Mouse (Mus musculus) embryo, embryonic 10 days (tissue): ENCODE measurements around the gene Defb20.
"Not testable (repeated sequence)": the region's sequence is repeated elsewhere in the genome, so short reads cannot be mapped to it uniquely, and the experiment has no call there.

Source experiments
- DNase-seq: peaks from one replicate; pipeline ENCODE4 v3.0.0-alpha.2; 2015; ENCODE audit warnings: low spot score

Gene Defb20

GRCm38 (mm10) chr2:152476763-152477162, at the start of gene Defb20:
Gene Defb20 (plus strand): TSS chr2:152477063.
- no peak for DNase-seq

- DNase-seq, result peak; percentile 60
Measured at GRCm38 (mm10) chr2:152427493-152427892, 49.4 kb upstream of the Defb20 start.

GRCm38 (mm10) chr2:152428481-152428880, 48.4 kb upstream of the Defb20 start:
- not testable (repeated sequence) for DNase-seq

- no peak for DNase-seq
Measured at GRCm38 (mm10) chr2:152436405-152436901, 40.4 kb upstream of the Defb20 start.

- DNase-seq, result peak; percentile 84
Measured at GRCm38 (mm10) chr2:152436983-152437860, 39.6 kb upstream of the Defb20 start.

- DNase-seq, result no peak
Measured at GRCm38 (mm10) chr2:152438963-152439362, 37.9 kb upstream of the Defb20 start.

GRCm38 (mm10) chr2:152439833-152440232, 37.0 kb upstream of the Defb20 start:
- DNase-seq, result no peak

GRCm38 (mm10) chr2:152442322-152442721, 34.5 kb upstream of the Defb20 start:
- DNase-seq, result no peak

GRCm38 (mm10) chr2:152443281-152443680, 33.6 kb upstream of the Defb20 start:
- DNase-seq, result no peak

- no peak for DNase-seq
Measured at GRCm38 (mm10) chr2:152446642-152447041, 30.2 kb upstream of the Defb20 start.

- no peak for DNase-seq
Measured at GRCm38 (mm10) chr2:152447461-152447860, 29.4 kb upstream of the Defb20 start.

- peak; percentile 50 for DNase-seq
Measured at GRCm38 (mm10) chr2:152450241-152450640, 26.6 kb upstream of the Defb20 start.

- no peak for DNase-seq
Measured at GRCm38 (mm10) chr2:152452101-152452781, 24.6 kb upstream of the Defb20 start.

- no peak for DNase-seq
Measured at GRCm38 (mm10) chr2:152459241-152459640, 17.6 kb upstream of the Defb20 start.

GRCm38 (mm10) chr2:152464570-152465150, 12.2 kb upstream of the Defb20 start, which contains the start of gene Defb23:
Gene Defb23 (minus strand): TSS chr2:152464620.
- DNase-seq, result no peak

- DNase-seq, result peak; percentile 57
Measured at GRCm38 (mm10) chr2:152470973-152471372, 5.9 kb upstream of the Defb20 start.

GRCm38 (mm10) chr2:152472434-152472833, 4.4 kb upstream of the Defb20 start:
- DNase-seq, result no peak

GRCm38 (mm10) chr2:152480881-152481280, 4.0 kb downstream of the Defb20 start:
- no peak for DNase-seq

GRCm38 (mm10) chr2:152481726-152482125, 4.9 kb downstream of the Defb20 start:
- DNase-seq, result no peak

GRCm38 (mm10) chr2:152487024-152487423, 10.2 kb downstream of the Defb20 start:
- no peak for DNase-seq

GRCm38 (mm10) chr2:152490038-152490437, 13.2 kb downstream of the Defb20 start, which contains the start of gene Defb22:
Gene Defb22 (minus strand): TSS chr2:152490138.
- DNase-seq, result no peak

- no peak for DNase-seq
Measured at GRCm38 (mm10) chr2:152493151-152493550, 16.3 kb downstream of the Defb20 start.
